Mouse (Mus musculus) ES-CJ7 (cell line): Measurements from ENCODE around the gene Disp2.

Experiments
- DNase-seq: peaks from one replicate; pipeline ENCODE4 v3.0.0; 2011; ENCODE audit warnings: low read depth, low spot score

Gene Disp2

GRCm38 (mm10) chr2:118841774-118842173, 62.3 kb downstream of the Disp2 start:
- DNase-seq: no peak

- no peak for DNase-seq
These were observed 64.9 kb downstream of the Disp2 start for GRCm38 (mm10) chr2:118844427-118844826.

- peak; percentile 20 for DNase-seq
These were observed 66.7 kb downstream of the Disp2 start for GRCm38 (mm10) chr2:118846246-118846645.

GRCm38 (mm10) chr2:118851756-118852155, 72.2 kb downstream of the Disp2 start:
- no peak for DNase-seq
